Mouse (Mus musculus) olfactory bulb, adult 2 months (tissue): ENCODE data around the gene Cdk17. TPM values are rescaled to one million over a fixed set of nuclear protein-coding genes. Genes with fewer than 3 reads are reported as not detected.
A peak's percentile ranks its signal among the peaks of the same experiment; 100 is the strongest.

ENCODE experiments used
- H3K27ac ChIP-seq: fragments of 200-500 bp; 2 replicates; pipeline ENCODE4 v1.5.1; 2012; ENCODE audit warnings: low read depth, low read length; ENCODE audit not compliant: insufficient read depth
- H3K4me1 ChIP-seq: fragments of 200-500 bp; 2 replicates; pipeline ENCODE4 v1.6.1; 2012; ENCODE audit warnings: low read length; ENCODE audit not compliant: control insufficient read depth, insufficient read depth
- H3K4me3 ChIP-seq: fragments of 200-500 bp; 2 replicates; pipeline ENCODE4 v1.5.1; 2012; ENCODE audit warnings: mild to moderate bottlenecking, low read depth, low read length, moderate library complexity; ENCODE audit not compliant: insufficient read depth
- CTCF ChIP-seq: fragments of 200-500 bp; IDR thresholded peaks from 2 replicates; pipeline ENCODE4 v1.5.1; 2012; ENCODE audit warnings: low read depth, mild to moderate bottlenecking, low read length, moderate library complexity; ENCODE audit not compliant: insufficient read depth
- POLR2A ChIP-seq: fragments of 200-500 bp; IDR thresholded peaks from 2 replicates; pipeline ENCODE4 v1.6.1; 2012; ENCODE audit warnings: mild to moderate bottlenecking, low read depth, low read length, moderate library complexity; ENCODE audit not compliant: insufficient read depth
- WGBS: fragments of 180-500 bp; shearing (Covaris S2); methylation state at CpG from one replicate; pipeline ENCODE4 v1.1.7; 2018; 5-methylcytosine and 5-hydroxymethylcytosine counted together
- polyA plus RNA-seq: library from polyadenylated mRNA; stranded (reverse); fragments of >200 nt; gene quantifications from 2 replicates; pipeline ENCODE4 v1.2.4, GENCODE M21; 2012; ENCODE audit warnings: low replicate concordance; ENCODE audit not compliant: missing spikeins, insufficient read depth, insufficient read length

Cdk17 gene
- polyA plus RNA-seq, 1 experiment: 158 TPM

- Histone ChIP-seq H3K4me1 (peaks cover 4% of the 10 kb centered on the region), H3K4me3 (no peak overlapping the region), H3K27ac (no peak overlapping the region)
- 29% methylated on average over 7 of the region's 7 CpGs for WGBS
- TF ChIP-seq POLR2A (no peak), CTCF (peak; percentile 50; the same call in 1 of the 2 replicates)
Observed at GRCm38 (mm10) chr10:93291352-93291751, 130.7 kb downstream of the Cdk17 start.

DNA sequence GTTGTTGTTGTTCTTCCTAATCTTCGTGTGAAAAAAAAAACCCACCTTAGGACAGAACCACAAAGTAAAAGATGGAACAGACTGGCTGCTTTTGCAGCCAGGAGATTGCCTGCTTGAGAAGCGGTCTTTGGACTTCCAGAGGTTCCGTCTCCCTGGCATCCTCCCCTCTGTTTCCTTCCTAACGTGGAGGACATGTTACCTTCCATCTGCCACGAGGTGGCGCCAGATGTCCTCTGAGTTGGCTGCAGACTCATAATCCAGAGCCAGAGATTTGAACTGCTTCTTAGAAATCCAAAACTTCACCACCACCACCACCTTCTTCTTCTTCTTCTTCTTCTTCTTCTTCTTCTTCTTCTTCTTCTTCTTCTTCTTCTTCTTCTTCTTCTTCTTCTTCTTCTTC, 131.2 kb downstream of the Cdk17 start:
- WGBS: 3% methylated on average over 6 of the region's 6 CpGs
- H3K27ac ChIP-seq: no peak overlapping the region
- TF ChIP-seq POLR2A (no peak), CTCF (peak; percentile 69)
- no peak overlapping the region for H3K4me3 ChIP-seq
- peaks cover 2% of the 10 kb centered on the region; the same call in 1 of the 2 replicates for H3K4me1 ChIP-seq

- no peak for TF ChIP-seq CTCF
- TF ChIP-seq POLR2A: no peak
- no peak overlapping the region for H3K4me3 ChIP-seq
- H3K27ac ChIP-seq: no peak overlapping the region
- WGBS: 80% methylated on average over 7 of the region's 7 CpGs
- H3K4me1 ChIP-seq: peaks cover 4% of the 10 kb centered on the region
Observed at GRCm38 (mm10) chr10:93293621-93294020, 132.9 kb downstream of the Cdk17 start.

DNA sequence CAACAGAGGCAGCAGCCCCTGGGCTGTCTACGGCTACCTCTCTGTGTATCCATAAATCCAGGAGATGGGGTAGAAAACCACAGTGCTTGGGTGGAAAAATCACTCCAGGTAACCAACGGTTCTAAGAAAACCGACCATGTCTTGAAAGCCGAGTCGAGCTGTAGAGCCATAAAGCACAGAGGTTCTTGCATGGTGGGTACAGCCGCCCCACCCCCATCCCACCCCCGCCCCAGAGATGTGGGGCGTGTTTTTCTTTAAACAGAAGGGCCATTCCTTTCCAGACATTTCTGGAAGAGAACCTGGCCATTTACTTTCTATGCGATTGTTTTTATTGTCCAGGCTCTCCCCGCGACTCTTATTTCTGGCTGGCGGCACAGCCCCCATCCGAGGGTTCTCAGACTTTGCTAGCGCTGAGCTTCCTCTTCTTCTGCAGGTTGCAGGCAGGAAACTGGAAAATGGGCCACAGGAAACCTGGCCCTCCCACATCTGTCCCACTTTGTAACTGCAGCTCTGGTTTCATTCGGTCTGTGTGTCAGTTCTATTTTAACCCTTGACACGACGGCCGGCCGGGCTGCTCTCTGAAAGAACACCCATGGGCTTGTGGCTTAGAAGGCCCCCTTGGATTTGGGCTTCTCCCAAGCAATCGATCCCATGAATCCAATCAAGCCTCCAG, 134.0 kb downstream of the Cdk17 start:
- Histone ChIP-seq H3K4me1 (peaks cover 4% of the 10 kb centered on the region), H3K4me3 (no peak overlapping the region), H3K27ac (no peak overlapping the region)
- 66% methylated on average over 20 of the region's 20 CpGs for WGBS
- TF ChIP-seq CTCF: no peak
- TF ChIP-seq POLR2A: no peak

GRCm38 (mm10) chr10:93297774-93298173, 137.1 kb downstream of the Cdk17 start:
- peaks cover 4% of the 10 kb centered on the region for H3K4me1 ChIP-seq
- 43% methylated on average over 5 of the region's 5 CpGs for WGBS
- H3K4me3 ChIP-seq: no peak overlapping the region
- no peak overlapping the region for H3K27ac ChIP-seq
- no peak for TF ChIP-seq CTCF
- no peak for TF ChIP-seq POLR2A

- H3K4me1 ChIP-seq: peaks cover 4% of the 10 kb centered on the region
- no peak overlapping the region for H3K4me3 ChIP-seq
- no peak overlapping the region for H3K27ac ChIP-seq
- WGBS: 56% methylated on average over 7 of the region's 7 CpGs
- no peak for TF ChIP-seq CTCF
- no peak for TF ChIP-seq POLR2A
Observed at GRCm38 (mm10) chr10:93298208-93298607, 137.5 kb downstream of the Cdk17 start.

GRCm38 (mm10) chr10:93301831-93302230, 141.2 kb downstream of the Cdk17 start:
- H3K27ac ChIP-seq: no peak overlapping the region
- WGBS: 84% methylated on average over 8 of the region's 8 CpGs
- H3K4me1 ChIP-seq: peaks cover 4% of the 10 kb centered on the region
- no peak for TF ChIP-seq CTCF
- no peak overlapping the region for H3K4me3 ChIP-seq

DNA sequence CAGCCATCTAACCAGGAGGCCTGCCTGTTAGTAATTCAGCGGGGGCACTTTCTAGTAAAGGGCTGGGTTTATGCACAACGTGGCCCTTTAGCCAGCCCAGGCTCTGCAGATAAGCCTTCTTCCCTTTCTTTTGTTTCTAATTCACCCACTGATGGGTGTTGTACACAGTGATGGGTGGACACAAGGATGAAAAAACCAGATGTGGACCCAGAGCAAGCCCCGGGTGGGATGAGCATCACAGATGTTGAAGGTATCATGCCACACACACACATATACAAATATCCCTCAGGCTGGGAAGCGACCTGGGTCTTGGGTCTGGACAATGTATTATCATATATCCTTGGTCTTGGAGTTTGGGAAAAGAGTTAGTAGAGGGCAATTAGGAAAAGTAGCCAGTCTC, 142.6 kb downstream of the Cdk17 start:
- Histone ChIP-seq H3K27ac (no peak overlapping the region), H3K4me1 (peaks cover 2% of the 10 kb centered on the region), H3K4me3 (no peak overlapping the region)
- WGBS: 87% methylated on average over 4 of the region's 4 CpGs
- TF ChIP-seq CTCF (no peak), POLR2A (no peak)

DNA sequence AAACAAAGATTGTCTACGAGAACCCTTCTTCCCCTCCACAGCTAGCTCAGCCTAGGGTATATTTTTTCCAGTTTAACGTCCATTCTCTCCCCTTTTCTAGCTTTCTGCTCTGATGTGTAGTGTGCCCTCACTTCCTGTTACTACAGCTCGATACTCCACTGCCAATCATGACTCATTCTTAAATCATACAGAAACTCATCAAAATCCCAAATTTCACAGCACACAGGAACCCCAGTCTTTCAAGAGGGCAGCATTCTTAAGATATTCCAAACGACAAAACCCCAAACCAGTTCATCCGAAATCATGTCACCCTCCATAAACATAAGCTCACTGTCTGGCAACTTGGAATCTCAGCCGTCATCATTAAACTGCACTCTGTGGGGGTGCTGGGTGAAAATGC, 145.3 kb downstream of the Cdk17 start:
- WGBS: 70% methylated on average over 6 of the region's 6 CpGs

GRCm38 (mm10) chr10:93306367-93306766, 145.7 kb downstream of the Cdk17 start:
- WGBS: 85% methylated on average over 11 of the region's 11 CpGs
- no peak for TF ChIP-seq POLR2A
- no peak for TF ChIP-seq CTCF
- Histone ChIP-seq H3K4me3 (no peak overlapping the region), H3K27ac (no peak overlapping the region), H3K4me1 (peaks cover 7% of the 10 kb centered on the region)

More for the DNA sequence above, 145.3 kb downstream of the Cdk17 start:
- no peak overlapping the region for H3K4me3 ChIP-seq
- H3K27ac ChIP-seq: no peak overlapping the region
- TF ChIP-seq POLR2A (no peak), CTCF (no peak)
- peaks cover 4% of the 10 kb centered on the region for H3K4me1 ChIP-seq
